Mouse (Mus musculus) B cell, adult 2 months (primary cell): Measurements from ENCODE around the gene Ppp1r37.
"Not testable (repeated sequence)": the region's sequence is repeated elsewhere in the genome, so short reads cannot be mapped to it uniquely, and the experiment has no call there.

ENCODE experiments used
- DNase-seq, 2 experiments: peaks; one replicate each; pipeline ENCODE4 v3.0.0; 2022

Gene Ppp1r37

GRCm38 (mm10) chr7:19532240-19532639 is 30.6 kb downstream of the Ppp1r37 start:
- DNase-seq: no peak

- DNase-seq: no peak
Measured at GRCm38 (mm10) chr7:19531077-19531476, 31.8 kb downstream of the Ppp1r37 start.

GRCm38 (mm10) chr7:19525105-19525481 is 37.8 kb downstream of the Ppp1r37 start:
- no peak for DNase-seq

- DNase-seq: no peak
Measured at GRCm38 (mm10) chr7:19524420-19525104, 38.3 kb downstream of the Ppp1r37 start.

- DNase-seq: peak; percentile 54 to 60
Measured at GRCm38 (mm10) chr7:19523757-19524419, 39.0 kb downstream of the Ppp1r37 start.

GRCm38 (mm10) chr7:19523017-19523756 is 39.7 kb downstream of the Ppp1r37 start:
- DNase-seq: peak; percentile 22 to 34

- DNase-seq: no peak
Measured at GRCm38 (mm10) chr7:19520032-19520431, 42.8 kb downstream of the Ppp1r37 start.

- peak; percentile 30 to 35 for DNase-seq
Measured at GRCm38 (mm10) chr7:19517652-19518365, 45.1 kb downstream of the Ppp1r37 start, which contains the start of gene Nkpd1. TSS of gene Nkpd1 (plus strand) at chr7:19517838.

- DNase-seq: no peak
Measured at GRCm38 (mm10) chr7:19512353-19512752, 50.5 kb downstream of the Ppp1r37 start.

GRCm38 (mm10) chr7:19511934-19512333 is 50.9 kb downstream of the Ppp1r37 start:
- not testable (repeated sequence) for DNase-seq

- no peak for DNase-seq
Measured at GRCm38 (mm10) chr7:19509786-19510185, 53.1 kb downstream of the Ppp1r37 start.

- no peak for DNase-seq
Measured at GRCm38 (mm10) chr7:19508924-19509568, 53.8 kb downstream of the Ppp1r37 start.

- DNase-seq: peak; percentile 86 to 87
Measured at GRCm38 (mm10) chr7:19508150-19508923, 54.5 kb downstream of the Ppp1r37 start, which contains the start of the genes Bloc1s3 and Trappc6a. TSS of gene Bloc1s3 (minus strand) at chr7:19508367. TSS of gene Trappc6a (plus strand) at chr7:19508395.

- peak; percentile 28 to 32 for DNase-seq
Measured at GRCm38 (mm10) chr7:19507612-19507981, 55.3 kb downstream of the Ppp1r37 start.

GRCm38 (mm10) chr7:19506969-19507611 is 55.8 kb downstream of the Ppp1r37 start:
- DNase-seq: peak; percentile 40 to 53

- peak in 1 of 2 experiments; percentile 42 for DNase-seq
Measured at GRCm38 (mm10) chr7:19506326-19506725, 56.5 kb downstream of the Ppp1r37 start.

GRCm38 (mm10) chr7:19503481-19504068 is 59.3 kb downstream of the Ppp1r37 start:
- DNase-seq: peak; percentile 63 to 66

- no peak for DNase-seq
Measured at GRCm38 (mm10) chr7:19501658-19502057, 61.2 kb downstream of the Ppp1r37 start.

GRCm38 (mm10) chr7:19500420-19501363 is 62.2 kb downstream of the Ppp1r37 start:
- DNase-seq: no peak
